Mouse (Mus musculus) heart, adult 8-10 months (tissue): ENCODE results near the gene Serinc1. TPM values are rescaled to one million over a fixed set of nuclear protein-coding genes. Genes with fewer than 3 reads are reported as not detected.
"Not testable (repeated sequence)": the region's sequence is repeated elsewhere in the genome, so short reads cannot be mapped to it uniquely, and the experiment has no call there.

ENCODE experiments used
- DNase-seq: peaks from one replicate; pipeline ENCODE4 v3.0.0; 2022; ENCODE audit warnings: low spot score
- total RNA-seq, 4 experiments: library from RNA; stranded (reverse); gene quantifications; 2 replicates each; pipeline ENCODE4 v1.2.4; 2022

Serinc1 gene
- 100 to 1,000 TPM; 269 to 313 (median 271) TPM for total RNA-seq

DNA sequence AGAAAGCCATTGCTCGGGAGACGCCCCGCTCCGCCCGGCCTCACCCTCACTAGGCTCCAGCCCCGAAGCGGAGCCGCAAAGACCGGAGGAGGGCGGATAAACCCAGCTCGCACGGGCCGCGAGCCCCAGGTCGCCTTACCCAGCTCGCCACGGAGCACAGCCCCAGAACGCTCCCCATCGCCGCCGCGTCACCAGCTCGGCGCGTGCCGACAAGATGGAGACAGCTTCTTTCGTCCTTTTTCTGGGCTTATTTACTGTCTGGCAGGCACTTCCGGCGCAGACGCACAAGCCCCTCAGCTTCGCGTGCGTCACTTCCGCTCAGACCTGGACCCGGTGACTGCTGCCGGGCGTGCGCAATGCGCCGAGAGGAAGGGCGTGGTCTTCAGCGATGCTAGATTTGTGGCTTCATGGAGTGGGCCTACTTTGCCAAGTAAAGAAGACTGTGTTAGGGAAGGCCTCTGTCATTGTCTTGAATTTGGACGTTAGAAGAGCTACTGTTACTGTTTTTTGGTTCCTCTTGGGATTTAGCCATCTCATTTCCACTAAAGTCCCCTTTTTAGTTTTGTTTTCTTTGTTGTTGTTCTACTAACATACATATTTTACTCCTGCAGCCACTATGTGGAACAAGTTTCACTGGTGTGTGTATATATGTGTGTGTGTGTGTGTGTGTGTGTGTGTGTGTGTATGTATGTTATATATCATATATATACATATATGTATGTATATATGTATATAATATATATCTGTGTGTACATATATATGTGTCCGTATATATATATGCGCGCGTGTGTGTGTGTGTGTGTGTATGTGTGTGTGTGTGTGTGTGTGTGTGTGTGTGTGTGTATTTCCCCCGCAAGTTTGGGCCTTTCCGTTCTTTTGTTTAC lies at the start of gene Serinc1:
TSS of gene Serinc1 (minus strand) at position 313 of the 884 bp plus-strand sequence.
- DNase-seq, result peak; percentile 95

DNA sequence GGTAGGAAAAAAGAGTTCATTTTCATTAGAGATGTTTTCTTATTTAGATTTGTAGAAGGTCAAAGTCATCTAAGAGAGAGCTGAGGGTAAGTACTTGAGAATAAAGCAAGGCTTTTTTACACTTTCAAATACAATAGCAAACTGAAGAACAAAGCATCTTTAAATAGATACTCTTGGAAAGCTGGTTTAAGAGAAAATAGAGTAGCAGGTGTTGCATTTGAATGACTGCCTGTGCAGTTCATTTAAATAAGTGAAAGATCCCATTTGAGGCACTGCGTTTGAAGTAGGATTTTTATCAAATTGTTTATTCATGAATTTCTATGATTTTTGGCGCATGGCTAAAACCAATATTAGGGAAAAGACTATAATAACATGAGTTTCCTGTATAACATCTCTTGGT lies 44.4 kb upstream of the Serinc1 start:
- DNase-seq, result no peak

DNA sequence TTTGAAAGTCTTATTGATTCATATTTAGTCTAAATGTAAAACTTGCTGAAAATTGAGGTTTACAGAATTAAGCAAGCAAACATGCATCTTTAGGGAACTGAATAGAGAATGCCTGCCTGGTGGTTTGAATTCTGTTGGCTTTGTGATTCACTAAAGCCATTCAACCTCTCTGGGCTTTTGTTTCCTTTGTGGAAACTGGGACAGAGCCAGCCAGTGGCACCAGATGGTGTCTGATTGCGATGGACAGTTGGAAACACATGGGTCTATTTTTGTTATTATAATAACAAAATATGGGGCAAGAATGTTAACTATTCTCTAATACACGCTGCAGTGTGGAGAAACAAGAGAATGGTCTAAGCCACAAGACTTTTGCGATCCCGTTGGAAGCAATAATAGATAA lies 39.8 kb upstream of the Serinc1 start:
- DNase-seq, result no peak

DNA sequence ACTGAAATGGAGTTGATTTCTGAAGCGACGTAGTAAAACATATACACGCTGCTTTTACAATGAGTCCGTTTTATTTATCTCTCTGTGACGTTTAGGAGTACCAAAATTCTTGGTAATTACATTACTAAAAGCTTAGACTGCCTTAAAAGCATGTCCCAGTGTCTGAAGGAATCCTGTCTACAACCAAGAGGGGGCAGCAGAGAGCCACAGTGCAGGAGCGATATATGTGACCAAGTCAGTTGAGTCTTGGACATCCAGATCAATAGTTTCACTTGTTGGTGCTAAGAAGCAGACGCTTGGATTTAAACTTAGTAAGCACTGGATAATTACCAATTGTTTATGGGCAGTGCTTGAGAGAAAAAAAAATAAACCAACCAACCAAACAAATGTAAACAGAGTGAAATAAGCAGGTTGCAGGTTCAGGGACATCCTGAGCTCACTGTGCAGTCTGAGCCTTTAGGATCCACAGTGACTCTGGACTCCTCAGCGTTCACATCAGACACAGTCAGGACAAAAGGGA lies 38.9 kb upstream of the Serinc1 start:
- DNase-seq, result peak; percentile 36

DNA sequence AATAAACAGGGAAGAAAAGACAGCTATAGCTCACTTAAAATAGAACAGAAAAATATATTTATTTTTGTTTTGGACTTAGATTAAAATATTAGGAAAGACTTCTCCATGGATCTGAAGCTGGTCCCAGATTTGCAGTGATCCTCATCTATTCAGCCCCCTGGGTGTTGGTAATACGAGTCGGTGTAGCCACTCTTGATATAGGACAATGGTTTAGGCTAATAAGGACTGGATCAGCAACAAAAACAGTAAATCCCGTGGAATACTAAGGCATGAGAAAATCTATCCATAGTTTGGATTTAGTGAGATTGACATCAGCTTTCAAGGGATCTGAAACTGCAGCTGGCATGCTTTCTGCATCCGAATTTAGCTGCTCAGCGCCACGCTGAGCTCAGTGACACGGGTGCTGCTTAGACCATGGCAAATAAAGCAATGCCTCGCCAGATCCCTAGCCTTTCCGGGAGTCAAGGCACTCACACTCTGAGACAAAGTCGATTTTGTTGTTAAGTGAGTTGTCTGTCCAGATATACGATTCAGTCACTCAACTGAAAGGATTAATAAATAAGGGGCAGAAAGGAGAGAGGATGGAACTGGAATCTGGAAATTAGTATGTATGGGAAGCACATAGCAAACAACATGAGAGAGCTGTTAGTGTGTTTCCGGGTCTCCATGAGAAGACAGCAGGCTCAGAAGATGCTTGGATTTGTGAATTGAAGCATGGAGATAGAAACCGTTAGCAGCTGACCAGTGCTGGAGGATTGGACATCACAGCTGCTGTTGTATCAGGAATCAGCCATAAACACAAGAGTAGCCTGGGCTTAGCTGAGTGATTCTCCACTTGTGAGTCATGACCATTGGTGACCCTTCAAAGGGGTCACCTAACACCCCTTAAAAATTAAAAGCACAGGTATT lies 36.9 kb upstream of the Serinc1 start:
- no peak for DNase-seq

DNA sequence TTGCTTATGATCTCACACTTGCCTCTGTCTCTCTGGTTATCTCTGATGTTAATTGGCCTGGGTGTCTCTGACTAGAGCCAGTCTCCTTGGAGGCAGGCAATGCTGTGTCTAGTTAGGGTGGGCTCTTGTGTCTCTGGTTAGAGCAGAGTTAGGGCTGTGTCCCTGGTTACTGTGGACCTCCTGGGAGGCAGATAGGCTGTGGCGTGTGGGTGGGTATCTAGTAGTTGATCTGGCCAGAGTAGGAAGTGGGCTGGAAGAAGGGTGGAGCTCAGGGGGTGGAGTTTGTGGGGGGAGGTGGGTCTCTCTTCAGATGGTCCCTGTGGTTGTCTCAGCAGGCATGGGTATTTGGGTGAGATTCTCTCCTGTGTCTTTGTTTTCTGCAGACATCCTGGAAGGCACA lies 33.9 kb upstream of the Serinc1 start:
- no peak for DNase-seq

DNA sequence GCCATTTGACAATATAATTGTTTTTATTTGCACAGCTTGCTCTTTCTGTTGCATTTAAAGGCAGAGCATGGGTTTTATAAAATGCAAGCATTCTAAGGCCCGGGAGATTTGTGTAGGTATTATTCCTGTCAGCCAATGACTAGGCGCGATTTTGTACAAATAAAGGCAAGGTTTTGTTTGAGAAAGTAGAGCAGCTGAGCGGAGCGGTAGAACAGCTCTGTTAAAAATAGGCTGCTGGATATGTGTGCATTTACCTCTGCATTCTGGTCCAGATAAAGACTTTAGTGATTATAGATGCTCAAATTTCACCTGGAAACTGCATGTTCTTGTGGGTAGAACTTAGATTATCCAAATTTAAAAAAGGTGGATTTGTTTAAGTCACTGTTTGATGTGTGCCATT lies 25.3 kb upstream of the Serinc1 start:
- DNase-seq, result no peak

DNA sequence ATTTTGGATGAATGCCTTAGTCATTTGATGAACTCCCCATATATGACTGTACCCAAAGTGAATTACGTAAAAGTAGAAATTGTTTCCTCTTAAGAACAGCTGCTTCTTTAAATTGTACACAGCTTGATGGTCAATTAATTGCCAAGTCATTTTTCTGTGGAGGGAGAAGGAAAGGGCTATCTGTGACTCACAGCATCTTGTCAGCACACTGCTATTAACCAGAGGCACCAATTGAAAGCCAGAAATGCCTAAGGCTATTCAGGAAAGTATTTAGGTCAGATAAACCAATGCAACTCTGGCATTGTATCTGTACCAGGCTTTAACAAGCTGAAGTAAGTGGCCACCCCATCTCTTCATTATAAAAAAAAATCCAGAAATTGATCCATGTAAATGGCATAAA lies 21.4 kb upstream of the Serinc1 start:
- DNase-seq, result no peak

DNA sequence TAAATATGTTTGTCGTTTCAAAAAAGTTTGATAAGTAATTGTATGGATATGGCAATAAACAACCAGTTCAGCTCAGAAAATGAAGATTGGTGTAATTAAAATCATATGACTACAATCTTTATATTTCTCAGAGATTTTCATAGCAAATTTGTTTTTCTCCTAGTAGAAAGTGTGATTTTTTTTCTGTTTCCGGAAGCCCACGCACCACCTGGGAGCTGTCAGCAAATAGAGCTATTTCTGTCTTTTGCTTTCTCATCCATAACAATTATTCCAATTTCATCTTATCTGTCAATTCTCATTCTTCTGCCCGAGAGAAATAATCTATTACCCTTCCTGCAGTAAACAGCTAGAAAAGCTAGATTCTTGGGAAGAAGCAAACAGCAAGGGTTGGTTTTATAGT lies 17.3 kb upstream of the Serinc1 start:
- no peak for DNase-seq

DNA sequence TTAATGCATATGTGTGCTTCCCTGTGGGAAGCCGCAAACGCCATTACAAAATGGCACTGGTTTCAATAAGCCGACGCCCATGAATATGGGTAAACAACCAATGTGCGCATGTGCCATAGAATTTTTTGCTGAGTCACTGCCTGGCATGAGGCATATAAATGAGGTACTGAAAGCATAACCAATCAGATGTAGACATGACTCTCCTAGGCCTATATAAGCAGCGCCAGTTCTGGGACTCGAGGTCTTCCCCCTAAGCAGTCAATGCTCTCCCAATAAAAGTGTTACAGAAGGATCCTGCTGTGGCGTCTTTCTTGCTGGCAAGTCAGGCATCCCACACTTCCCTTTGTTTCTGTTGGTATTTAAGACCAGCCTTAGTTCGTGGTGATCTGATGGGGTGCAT lies 11.6 kb upstream of the Serinc1 start:
- DNase-seq, result not testable (repeated sequence)

DNA sequence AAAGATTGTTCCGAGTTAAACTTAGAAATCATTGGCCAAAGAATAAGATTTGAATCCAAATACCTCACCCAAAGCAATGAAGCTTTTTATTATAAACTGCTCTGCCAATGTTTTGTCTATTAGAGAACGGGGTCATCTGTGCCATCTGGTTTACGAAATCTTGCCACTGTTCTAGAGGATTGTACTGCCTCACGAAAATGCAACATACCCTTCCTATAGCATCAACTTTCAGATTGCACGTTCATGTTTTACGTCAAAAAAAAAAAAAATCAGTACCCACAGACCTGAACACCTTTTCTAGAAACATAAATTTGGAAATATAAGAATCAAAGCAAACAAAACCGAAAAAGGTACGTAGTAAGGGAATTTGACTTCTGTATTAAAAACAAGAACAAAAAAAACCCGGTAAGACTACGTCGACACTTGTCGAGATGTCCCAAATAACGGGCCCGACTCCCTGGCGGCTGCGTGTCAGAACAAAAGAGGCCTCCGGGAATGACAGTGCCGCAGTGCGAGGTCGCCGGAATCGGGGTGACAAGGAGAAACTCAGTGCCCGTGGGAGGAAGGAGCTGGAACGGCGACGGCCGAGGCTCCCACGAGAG lies 613 bp downstream of the Serinc1 start:
- no peak for DNase-seq

DNA sequence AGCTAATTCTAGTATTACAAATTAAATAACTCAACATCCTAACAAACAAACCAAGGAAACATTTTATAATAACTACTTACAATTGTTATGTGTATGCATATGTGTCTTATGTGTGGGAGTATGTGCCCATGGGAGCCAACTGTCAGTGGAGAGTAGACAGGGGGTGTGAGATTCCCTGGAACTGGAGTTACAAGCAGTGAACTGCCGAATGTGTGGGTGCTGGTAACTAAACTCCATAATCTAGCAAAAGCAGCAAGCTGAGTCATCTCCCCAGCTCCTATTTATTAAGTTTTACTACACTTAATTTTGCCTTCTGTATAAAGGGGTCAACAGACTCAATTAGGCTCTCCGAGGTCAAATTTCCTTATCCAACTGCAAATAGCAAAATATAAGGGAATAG lies 1.3 kb downstream of the Serinc1 start:
- DNase-seq, result no peak

DNA sequence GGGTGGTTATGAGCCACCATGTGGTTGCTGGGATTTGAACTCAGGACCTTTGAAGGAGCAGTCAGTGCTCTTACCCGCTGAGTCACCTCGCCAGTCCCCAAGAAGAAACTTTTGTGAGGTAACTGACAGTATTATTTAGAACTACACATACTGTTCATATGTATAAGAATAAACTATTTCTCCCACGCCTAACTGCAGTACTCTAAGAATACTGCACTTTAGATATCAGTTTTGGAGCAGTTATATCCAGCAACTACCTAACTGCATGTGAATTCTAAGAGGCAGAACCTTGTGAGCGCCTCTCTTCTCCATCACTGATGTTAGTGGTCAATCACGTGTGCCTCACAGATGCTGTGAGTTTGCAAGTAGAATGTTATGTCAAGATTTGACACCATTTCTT lies 5.9 kb downstream of the Serinc1 start:
- DNase-seq, result no peak

DNA sequence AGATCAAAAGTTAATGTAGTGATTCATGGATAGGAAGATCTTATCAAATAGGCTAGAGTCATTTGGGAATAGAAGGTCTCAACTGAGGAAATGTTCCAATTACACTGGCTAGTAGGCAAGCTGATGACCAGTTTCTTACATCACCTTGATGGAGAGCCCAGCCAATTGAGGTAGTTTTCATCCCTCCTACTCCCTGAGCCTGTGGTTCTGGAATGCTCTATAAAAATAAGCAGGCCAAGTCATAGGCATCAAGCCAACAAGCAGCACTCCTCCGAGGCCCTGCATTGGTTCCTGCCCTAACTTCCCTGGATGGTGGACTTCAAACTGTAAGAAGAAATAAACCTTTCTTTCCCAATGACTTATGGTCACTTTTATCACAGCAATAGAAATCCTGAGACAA lies 17.1 kb downstream of the Serinc1 start:
- DNase-seq, result no peak

DNA sequence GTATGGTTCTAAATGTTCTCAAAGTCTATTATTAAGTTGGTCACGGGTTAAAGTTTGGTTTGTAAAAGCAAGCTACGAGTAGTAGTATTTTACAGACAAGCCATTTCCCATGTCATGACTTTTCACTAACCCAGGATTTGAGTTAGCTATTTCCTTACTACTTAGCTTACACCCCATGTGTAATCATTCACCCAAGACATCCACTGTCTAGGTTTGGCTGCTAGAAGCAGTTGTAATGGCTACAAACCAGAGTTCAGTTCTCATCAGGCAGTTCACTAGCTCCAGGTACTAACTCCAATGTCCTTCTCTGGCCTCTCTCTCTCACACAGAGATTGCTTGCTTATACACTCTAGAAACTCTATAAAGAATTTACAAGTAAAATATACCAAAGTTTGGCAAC lies 17.7 kb downstream of the Serinc1 start:
- no peak for DNase-seq

DNA sequence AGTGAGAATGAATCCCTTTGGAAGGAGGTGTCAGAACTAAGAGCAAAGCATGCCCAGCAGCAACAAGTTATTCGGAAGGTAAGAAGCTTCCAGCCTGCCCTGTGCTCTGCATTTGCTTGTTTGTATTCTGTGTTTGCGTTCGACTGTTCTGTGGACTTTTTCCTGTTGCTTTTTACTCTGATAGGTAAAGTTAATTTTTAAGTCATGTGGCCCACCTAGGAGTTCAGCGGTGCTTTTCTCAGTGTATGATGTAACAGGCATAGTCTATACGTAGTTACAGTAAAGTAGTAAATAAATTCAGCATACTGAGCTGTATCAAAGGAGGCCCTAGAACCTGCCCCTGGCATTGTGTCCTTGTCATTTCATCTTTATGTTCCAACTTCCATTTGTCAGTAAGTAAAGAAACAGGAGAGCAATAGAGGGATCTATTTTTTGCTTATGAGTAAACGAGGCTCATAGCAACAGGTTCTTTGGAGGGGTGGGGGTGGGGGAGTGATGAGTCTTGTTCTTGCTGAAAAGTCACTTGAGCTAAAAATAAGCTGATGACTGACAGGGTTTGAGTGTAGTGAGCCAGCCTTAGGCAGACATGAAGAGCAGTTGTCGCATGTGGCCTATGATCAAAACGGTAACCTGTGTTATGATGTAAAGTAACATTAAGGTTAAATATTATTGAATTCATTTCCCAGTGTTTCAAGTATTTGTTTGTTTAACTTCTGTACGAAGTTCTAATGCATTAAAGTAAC lies 32.7 kb downstream of the Serinc1 start:
- DNase-seq, result no peak

DNA sequence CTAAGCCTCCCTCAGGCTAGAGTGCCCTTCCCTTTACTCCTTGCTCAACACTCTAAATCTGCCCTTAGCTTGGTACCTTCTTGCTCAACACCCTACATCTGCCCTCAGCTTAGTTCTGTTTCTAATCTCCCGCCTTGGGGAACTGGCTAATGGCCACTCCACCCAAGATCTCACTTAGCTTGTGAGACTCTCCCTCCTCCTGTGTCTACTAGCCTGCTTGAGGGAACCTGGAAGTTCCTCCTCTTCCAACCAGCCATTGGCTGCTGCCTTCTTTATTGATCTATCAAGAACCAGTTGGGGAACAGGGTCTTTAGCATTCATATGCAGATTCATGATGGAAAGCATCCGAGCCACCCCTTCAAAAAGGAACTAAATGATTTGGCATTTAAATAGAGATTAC lies 40.3 kb downstream of the Serinc1 start:
- DNase-seq, result no peak

DNA sequence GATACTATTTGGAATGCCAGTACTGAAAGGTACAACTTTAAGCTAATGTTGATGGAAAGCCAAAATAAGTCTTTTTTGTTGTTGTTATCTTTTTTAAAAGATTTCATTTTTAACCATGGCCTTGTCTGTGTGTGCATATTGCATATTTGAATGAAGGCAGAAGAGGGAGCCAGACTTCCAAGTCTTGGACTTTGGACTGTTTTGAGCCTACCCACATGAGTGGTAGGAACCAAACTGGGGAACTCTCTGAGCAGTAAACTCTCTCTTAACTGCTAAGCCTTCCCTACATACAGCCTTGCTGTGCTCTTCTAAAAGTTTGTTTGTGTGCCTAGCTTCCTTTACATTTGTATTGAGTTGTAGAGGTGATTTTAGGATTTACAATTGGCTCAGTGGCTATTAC lies 43.7 kb downstream of the Serinc1 start:
- no peak for DNase-seq

DNA sequence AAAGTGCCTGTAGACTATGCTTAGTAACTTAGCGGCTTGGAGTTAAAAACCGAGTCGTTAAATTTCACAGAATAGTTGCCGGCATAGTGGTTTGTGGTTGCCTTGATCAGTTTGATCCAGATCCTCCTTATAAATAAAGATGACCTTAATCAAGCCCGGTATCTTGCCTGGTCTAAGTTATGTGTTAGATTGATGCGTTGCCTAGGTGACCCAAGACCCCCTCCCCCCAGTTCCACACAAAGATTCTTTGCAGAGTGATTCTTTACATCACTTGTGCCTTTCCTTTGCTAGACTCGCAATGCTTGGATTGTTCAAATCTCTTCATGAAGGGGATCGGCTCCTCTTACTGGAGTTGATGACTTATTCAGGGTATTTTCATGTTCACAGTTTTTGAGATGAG lies 45.1 kb downstream of the Serinc1 start:
- no peak for DNase-seq

DNA sequence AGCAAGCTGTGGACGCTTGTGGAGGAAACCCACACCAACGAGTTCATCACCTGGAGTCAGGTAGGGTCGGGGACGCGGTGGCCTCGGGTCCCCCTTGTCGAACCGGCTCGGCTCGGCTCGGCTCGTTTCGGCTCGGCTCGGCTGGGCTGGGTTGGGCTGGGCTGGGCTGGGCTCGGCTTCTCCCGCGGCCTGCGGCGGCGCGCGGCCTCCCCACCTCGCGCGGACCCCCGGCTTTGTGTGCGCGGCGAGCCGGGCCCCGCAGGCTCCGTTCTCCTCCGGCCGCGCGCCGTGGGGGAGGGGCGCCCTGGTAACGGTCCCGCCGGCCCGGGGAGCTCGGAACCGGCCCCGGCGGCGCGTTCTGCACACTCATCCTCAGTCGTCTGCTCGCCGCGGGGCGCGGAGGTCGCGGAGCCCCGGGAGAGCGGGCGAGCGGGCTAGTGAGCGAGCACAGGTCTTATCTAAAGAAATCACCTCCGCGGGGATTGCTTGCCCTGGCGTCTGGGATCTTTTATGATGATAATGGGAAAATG lies 45.7 kb downstream of the Serinc1 start:
- DNase-seq, result no peak

DNA sequence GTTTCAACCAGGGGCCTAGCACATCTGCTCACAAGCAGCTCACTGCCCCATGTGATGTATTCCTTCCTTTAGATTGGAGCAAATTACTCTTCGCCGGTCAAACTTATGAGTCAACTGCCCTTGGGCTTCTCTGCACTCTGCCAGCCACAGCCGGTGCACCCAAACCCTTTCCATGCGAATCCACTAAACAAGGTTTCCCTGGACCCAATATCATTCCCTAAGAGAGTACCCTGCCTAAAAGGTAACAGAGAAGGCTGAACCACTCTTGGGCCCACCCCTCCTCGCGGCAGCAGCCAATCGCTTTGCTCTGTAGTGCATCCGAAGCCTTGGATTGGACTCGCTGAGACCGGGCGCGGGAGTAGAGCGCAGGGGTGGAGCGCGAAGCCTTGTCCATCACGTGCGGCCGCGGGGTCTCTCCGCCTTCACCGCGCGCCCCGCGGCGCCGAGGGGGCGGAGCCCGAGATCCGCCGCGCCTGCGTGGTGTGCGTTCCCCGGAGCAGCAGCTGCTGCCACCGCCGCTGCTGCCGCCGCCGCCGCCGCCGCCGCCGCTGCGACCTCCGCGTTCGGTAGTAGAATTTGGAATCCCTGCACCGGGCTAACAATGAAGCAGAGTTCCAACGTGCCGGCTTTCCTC lies 46.3 kb downstream of the Serinc1 start, which contains the start of gene Hsf2:
TSS of gene Hsf2 (plus strand) at position 478 of the 634 bp plus-strand sequence.
- peak; percentile 95 for DNase-seq
